Mouse (Mus musculus): ENCODE data around the gene Prcc. TPM values are rescaled to one million over a fixed set of nuclear protein-coding genes. Genes with fewer than 3 reads are reported as not detected.

Prcc gene
- 10 to 100 TPM; 59.8 to 63.6 TPM for total RNA-seq (2021)

GRCm38 (mm10) chr3:87885281-87886003 is at the start of gene Prcc:
TSS of gene Prcc (minus strand) at chr3:87885608.
- DNase-seq (ENCODE audit: low spot score in 2 of 2): peak; percentile 92 to 93
- intact Hi-C loops (cut with DNase I): loop anchor here (1.0 kb wide), 3 partner anchors 21 to 45 kb away; partner anchors contain the start of genes Hdgf, Isg20l2, Mrpl24 and Rrnad1

- intact Hi-C loops (cut with DNase I): loop anchor here (1.0 to 2.0 kb wide), 3 partner anchors 26 to 138 kb away; no protein-coding TSS in a partner anchor
- no peak for DNase-seq (ENCODE audit: low spot score in 2 of 2)
Observed at GRCm38 (mm10) chr3:87935201-87935600, 49.8 kb upstream of the Prcc start.

GRCm38 (mm10) chr3:87934501-87934900 is 49.1 kb upstream of the Prcc start:
- no peak for DNase-seq (ENCODE audit: low spot score in 2 of 2)
- intact Hi-C loops (cut with DNase I): loop anchor here (2.0 kb wide), 2 partner anchors 26 to 138 kb away; no protein-coding TSS in a partner anchor

GRCm38 (mm10) chr3:87934026-87934425 is 48.6 kb upstream of the Prcc start:
- intact Hi-C loops (cut with DNase I): loop anchor here (2.0 kb wide), 2 partner anchors 27 to 139 kb away; no protein-coding TSS in a partner anchor

GRCm38 (mm10) chr3:87930078-87930795 is 44.8 kb upstream of the Prcc start, which contains the start of the genes Isg20l2 and Rrnad1:
TSS of gene Isg20l2 (plus strand) at chr3:87930314.
TSS of gene Rrnad1 (minus strand) at chr3:87930717.
- peak; percentile 99 for DNase-seq (ENCODE audit: low spot score in 2 of 2)
- intact Hi-C loops (cut with DNase I): loop anchor here (1.0 kb wide), 3 partner anchors 11 to 45 kb away; partner anchors contain the start of genes Hdgf, Mrpl24 and Prcc

More at GRCm38 (mm10) chr3:87934026-87934425, 48.6 kb upstream of the Prcc start:
- DNase-seq (ENCODE audit: low spot score in 2 of 2): no peak

- intact Hi-C loops (cut with DNase I): loop anchor here (1.0 kb wide), 3 partner anchors 10 to 44 kb away; partner anchors contain the start of genes Hdgf, Mrpl24 and Prcc
- no peak for DNase-seq (ENCODE audit: low spot score in 2 of 2)
Observed at GRCm38 (mm10) chr3:87929341-87930077, 44.1 kb upstream of the Prcc start.

- DNase-seq (ENCODE audit: low spot score in 2 of 2): no peak
- intact Hi-C loops (cut with DNase I): no loop called here
Observed at GRCm38 (mm10) chr3:87927452-87927851, 42.0 kb upstream of the Prcc start.

GRCm38 (mm10) chr3:87924996-87925395 is 39.6 kb upstream of the Prcc start:
- DNase-seq (ENCODE audit: low spot score in 2 of 2): no peak
- intact Hi-C loops (cut with DNase I): no loop called here

- intact Hi-C loops (cut with DNase I): no loop called here
- DNase-seq (ENCODE audit: low spot score in 2 of 2): no peak
Observed at GRCm38 (mm10) chr3:87920270-87920943, 35.0 kb upstream of the Prcc start.

GRCm38 (mm10) chr3:87919336-87920108 is 34.1 kb upstream of the Prcc start, which contains the start of gene Mrpl24:
TSS of gene Mrpl24 (plus strand) at chr3:87919506.
- DNase-seq (ENCODE audit: low spot score in 2 of 2): peak; percentile 83 to 86
- intact Hi-C loops (cut with DNase I): loop anchor here (1.0 kb wide), 2 partner anchors 11 to 34 kb away; partner anchors contain the start of genes Isg20l2, Prcc and Rrnad1

- intact Hi-C loops (cut with DNase I): no loop called here
- no peak for DNase-seq (ENCODE audit: low spot score in 2 of 2)
Observed at GRCm38 (mm10) chr3:87918551-87918950, 33.1 kb upstream of the Prcc start.

- intact Hi-C loops (cut with DNase I): no loop called here
- DNase-seq (ENCODE audit: low spot score in 2 of 2): no peak
Observed at GRCm38 (mm10) chr3:87916990-87917389, 31.6 kb upstream of the Prcc start.

- no peak for DNase-seq (ENCODE audit: low spot score in 2 of 2)
- intact Hi-C loops (cut with DNase I): no loop called here
Observed at GRCm38 (mm10) chr3:87913891-87914290, 28.5 kb upstream of the Prcc start.

- intact Hi-C loops (cut with DNase I): no loop called here
- no peak for DNase-seq (ENCODE audit: low spot score in 2 of 2)
Observed at GRCm38 (mm10) chr3:87913491-87913890, 28.1 kb upstream of the Prcc start.

- intact Hi-C loops (cut with DNase I): no loop called here
- peak in 1 of 2 experiments; percentile 32 for DNase-seq (ENCODE audit: low spot score in 2 of 2)
Observed at GRCm38 (mm10) chr3:87910573-87911141, 25.2 kb upstream of the Prcc start.

- no peak for DNase-seq (ENCODE audit: low spot score in 2 of 2)
- intact Hi-C loops (cut with DNase I): no loop called here
Observed at GRCm38 (mm10) chr3:87909874-87910273, 24.5 kb upstream of the Prcc start.

- intact Hi-C loops (cut with DNase I): no loop called here
- no peak for DNase-seq (ENCODE audit: low spot score in 2 of 2)
Observed at GRCm38 (mm10) chr3:87909381-87909780, 24.0 kb upstream of the Prcc start.

GRCm38 (mm10) chr3:87907906-87908305 is 22.5 kb upstream of the Prcc start:
- intact Hi-C loops (cut with DNase I): no loop called here
- no peak for DNase-seq (ENCODE audit: low spot score in 2 of 2)
